8 mouse cellular contexts compared by ENCODE assay signal in the genomic region with DNA sequence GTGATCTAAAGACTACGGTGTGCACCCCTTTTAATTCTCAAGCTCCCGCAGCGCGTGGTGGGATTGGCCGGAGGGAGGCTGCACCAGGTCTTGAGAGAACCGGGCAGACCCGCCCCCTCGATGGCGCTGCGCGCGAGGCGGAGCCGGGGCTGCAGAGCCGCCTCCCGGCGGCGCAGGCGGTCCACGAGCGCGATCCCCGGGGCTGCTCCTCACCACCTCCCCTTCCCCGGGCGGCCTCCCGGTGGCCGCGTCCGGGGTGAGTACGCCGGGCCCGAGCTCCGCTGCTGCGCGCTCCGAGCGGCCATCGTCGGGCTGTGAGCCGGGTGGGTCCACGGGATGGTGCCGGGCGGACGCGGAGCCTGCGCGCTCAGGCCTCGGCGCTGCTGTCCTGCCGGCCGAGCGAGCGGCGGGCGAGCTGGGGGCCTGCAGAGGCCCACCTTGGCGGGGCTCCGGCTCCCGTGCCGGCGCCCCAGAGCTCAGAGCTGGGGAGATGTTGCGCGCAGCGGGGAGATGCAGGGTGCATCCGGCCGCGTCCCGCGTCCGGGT. TPM values are rescaled to one million over a fixed set of nuclear protein-coding genes. Genes with fewer than 3 reads are reported as not detected.
DNase-seq lines count a peak whose midpoint lies in the region; ATAC-seq lines count a peak whose summit lies in the region.

A gene (plus strand): TSS at position 152 of the 546 bp plus-strand sequence.

- DNase-seq in ZHBTc4 (ENCODE audit: low read depth, low spot score) (peak; percentile 77), MN1 (ENCODE audit: low spot score) (no peak)
- DNase-seq in gastrocnemius, postnatal 14 days = peak; percentile 82
- peak; percentile 64 for DNase-seq in induced T-regulatory cell, adult 2 months (ENCODE audit: low read depth)
- peak; percentile 48 to 81 for DNase-seq in left cerebral cortex, adult 9 months (ENCODE audit: low spot score in 2 of 2)
- DNase-seq in right cerebral cortex, postnatal 25 days = peak; percentile 89

- peak; percentile 78 for ATAC-seq in common myeloid progenitor, adult 5-6 weeks (replicated peaks; ENCODE audit: low read depth, poor library complexity, severe bottlenecking)
- peak; percentile 82 for ATAC-seq in megakaryocyte, adult 5-6 weeks (ENCODE audit: poor library complexity, severe bottlenecking)

- intact Hi-C loops in gastrocnemius, postnatal 14 days (cut with DNase I; ENCODE audit: low total_unique reads) = no loop called here

RNA-seq across cellular contexts. Expression of the gene that starts here (rescaled TPM):
- 30.0 and 30.8 TPM in 2 replicates for total RNA-seq in common myeloid progenitor, adult 5-6 weeks (2017)
- total RNA-seq in gastrocnemius, postnatal 14 days (2021) = 1 to 10 TPM; 3.6 to 5.7 TPM
- 12.2 and 20.8 TPM in 2 replicates for total RNA-seq in megakaryocyte, adult 5-6 weeks (2015)
- total RNA-seq in megakaryocyte, adult 5-6 weeks (2017) = 21.4 and 26.2 TPM in 2 replicates
